Mouse (Mus musculus) midbrain, postnatal 0 days (tissue): Measurements from ENCODE around the gene Ifnl3. TPM values are rescaled to one million over a fixed set of nuclear protein-coding genes. Genes with fewer than 3 reads are reported as not detected.
"Not testable (repeated sequence)": the region's sequence is repeated elsewhere in the genome, so short reads cannot be mapped to it uniquely, and the experiment has no call there.

Experiments
- ATAC-seq: fragments of 200-750 bp; cut with Nextera tagmentation; 2 replicates; pipeline ENCODE4 v1.8.0; 2017; ENCODE audit warnings: moderate number of reproducible peaks, mild to moderate bottlenecking, moderate TSS enrichment, moderate library complexity; ENCODE audit not compliant: low FRiP score
- DNase-seq: peaks from one replicate; pipeline ENCODE4 v3.0.0-alpha.2; 2015; ENCODE audit warnings: low spot score
- H3K27ac ChIP-seq: fragments of 300-500 bp; sonication (generic); 2 replicates; pipeline ENCODE4 v1.5.1; 2014; ENCODE audit warnings: low read depth, mild to moderate bottlenecking, low read length, mixed read lengths
- H3K27me3 ChIP-seq: fragments of 300-500 bp; sonication (generic); 2 replicates; pipeline ENCODE4 v1.6.1; 2014; ENCODE audit warnings: low read length, control low read depth, mixed read lengths; ENCODE audit not compliant: insufficient read depth
- H3K36me3 ChIP-seq: fragments of 300-500 bp; sonication (generic); 2 replicates; pipeline ENCODE4 v1.6.1; 2014; ENCODE audit warnings: low read length, control low read depth, mixed read lengths; ENCODE audit not compliant: insufficient read depth
- H3K4me1 ChIP-seq: fragments of 300-500 bp; sonication (generic); 2 replicates; pipeline ENCODE4 v1.6.1; 2014; ENCODE audit warnings: mild to moderate bottlenecking, control low read depth, antibody characterized with exemption, low read length, mixed read lengths; ENCODE audit not compliant: insufficient read depth
- H3K4me2 ChIP-seq: fragments of 300-500 bp; sonication (generic); 2 replicates; pipeline ENCODE4 v1.6.1; 2014; ENCODE audit warnings: low read depth, mild to moderate bottlenecking, low read length, mixed read lengths; ENCODE audit not compliant: poor library complexity, severe bottlenecking
- H3K4me3 ChIP-seq: fragments of 300-500 bp; sonication (generic); 2 replicates; pipeline ENCODE4 v1.5.1; 2014; ENCODE audit warnings: low read depth, mild to moderate bottlenecking, low read length, moderate library complexity
- H3K9ac ChIP-seq: fragments of 300-500 bp; sonication (generic); replicated peaks from 2 replicates; pipeline ENCODE4 v1.6.1; 2014; ENCODE audit warnings: mild to moderate bottlenecking, low read length, moderate library complexity, mixed read lengths; ENCODE audit not compliant: poor library complexity, severe bottlenecking
- H3K9me3 ChIP-seq: fragments of 300-500 bp; sonication (generic); 2 replicates; pipeline ENCODE4 v1.6.1; 2016; ENCODE audit warnings: low read length, control low read depth
- CTCF ChIP-seq: IDR thresholded peaks from 2 replicates; pipeline ENCODE4 v1.5.1; 2016; ENCODE audit warnings: antibody characterized with exemption, mild to moderate bottlenecking
- WGBS: fragments of 180-500 bp; shearing (Covaris S2); extraction: QIAGEN DNeasy Blood & Tissue Kit; methylation state at CpG from one replicate; pipeline ENCODE4 v1.1.7; 2014; 5-methylcytosine and 5-hydroxymethylcytosine counted together
- polyA plus RNA-seq: library from polyadenylated mRNA; unstranded; fragments of >200 nt; fragmentation: Nextera tagmentation; extraction: Ambion mirVana; gene quantifications from 2 replicates; pipeline ENCODE4 v1.2.1, GENCODE M21; 2015
- total RNA-seq: library from RNA; depleted of rRNA; stranded (reverse); fragments of >200 nt; gene quantifications from 2 replicates; pipeline ENCODE4 v1.2.3, GENCODE M21; 2014

The Ifnl3 gene
- total and polyA plus RNA-seq, 2 experiments from 2014 or later: not detected

- TF ChIP-seq CTCF: no peak
- Histone ChIP-seq H3K4me3 (peak overlapping the region; percentile 26), H3K4me1 (no peaks in the 10 kb centered on the region), H3K27ac (no peak overlapping the region), H3K36me3 (no peaks in the 10 kb centered on the region), H3K27me3 (0 out of 2 replicates have a peak, but pooled peaks cover 6% of the 10 kb centered on the region), H3K4me2 (peak overlapping the region; percentile 49), H3K9me3 (no peaks in the 10 kb centered on the region), H3K9ac (peak overlapping the region; percentile 44)
- DNase-seq: peak; percentile 31
- ATAC-seq: peak; percentile 27; the same call in 1 of the 2 replicates
- WGBS: 5% methylated on average over 16 of the region's 16 CpGs
These were observed 34.6 kb upstream of the Ifnl3 start for GRCm38 (mm10) chr7:28488030-28488491.

GRCm38 (mm10) chr7:28490410-28490809, 32.2 kb upstream of the Ifnl3 start:
- Histone ChIP-seq H3K4me2 (no peak overlapping the region), H3K4me1 (no peaks in the 10 kb centered on the region), H3K4me3 (no peak overlapping the region), H3K27me3 (0 out of 2 replicates have a peak, but pooled peaks cover 6% of the 10 kb centered on the region), H3K27ac (no peak overlapping the region), H3K9ac (no peak overlapping the region), H3K36me3 (no peaks in the 10 kb centered on the region), H3K9me3 (no peaks in the 10 kb centered on the region)
- peak; percentile 66 for TF ChIP-seq CTCF
- peak; percentile 74 for DNase-seq
- ATAC-seq: no peak
- 5% methylated on average over 10 of the region's 10 CpGs for WGBS

- Histone ChIP-seq H3K27me3 (0 out of 2 replicates have a peak, but pooled peaks cover 6% of the 10 kb centered on the region), H3K4me1 (no peaks in the 10 kb centered on the region), H3K4me2 (no peak overlapping the region), H3K27ac (no peak overlapping the region), H3K36me3 (no peaks in the 10 kb centered on the region), H3K9ac (no peak overlapping the region), H3K4me3 (no peak overlapping the region), H3K9me3 (no peaks in the 10 kb centered on the region)
- no peak for DNase-seq
- ATAC-seq: no peak
- WGBS: 28% methylated on average over 14 of the region's 14 CpGs
- TF ChIP-seq CTCF: no peak
These were observed 31.7 kb upstream of the Ifnl3 start for GRCm38 (mm10) chr7:28490903-28491302.

- Histone ChIP-seq H3K27ac (no peak overlapping the region), H3K36me3 (no peaks in the 10 kb centered on the region), H3K4me3 (no peak overlapping the region), H3K9ac (no peak overlapping the region), H3K27me3 (0 out of 2 replicates have a peak, but pooled peaks cover 3% of the 10 kb centered on the region), H3K4me2 (no peak overlapping the region), H3K4me1 (no peaks in the 10 kb centered on the region), H3K9me3 (no peaks in the 10 kb centered on the region)
- no peak for DNase-seq
- no peak for TF ChIP-seq CTCF
- WGBS: 92% methylated on average over 8 of the region's 8 CpGs
- no peak for ATAC-seq
These were observed 30.3 kb upstream of the Ifnl3 start for GRCm38 (mm10) chr7:28492310-28492709.

- Histone ChIP-seq H3K27me3 (no peaks in the 10 kb centered on the region), H3K9ac (no peak overlapping the region), H3K4me1 (no peaks in the 10 kb centered on the region), H3K4me3 (no peak overlapping the region), H3K27ac (no peak overlapping the region), H3K9me3 (no peaks in the 10 kb centered on the region), H3K4me2 (no peak overlapping the region), H3K36me3 (no peaks in the 10 kb centered on the region)
- WGBS: 26% methylated on average over 11 of the region's 11 CpGs
- TF ChIP-seq CTCF: no peak
- ATAC-seq (no peak), DNase-seq (peak; percentile 4)
These were observed 27.2 kb upstream of the Ifnl3 start for GRCm38 (mm10) chr7:28495426-28495825.

GRCm38 (mm10) chr7:28505585-28505984, 17.1 kb upstream of the Ifnl3 start:
- no peak for TF ChIP-seq CTCF
- H3K4me2 ChIP-seq: no peak overlapping the region
- DNase-seq (no peak), ATAC-seq (no peak)
- H3K27ac ChIP-seq: no peak overlapping the region
- no peaks in the 10 kb centered on the region for H3K9me3 ChIP-seq
- no peaks in the 10 kb centered on the region for H3K36me3 ChIP-seq
- H3K4me3 ChIP-seq: no peak overlapping the region
- no peaks in the 10 kb centered on the region for H3K4me1 ChIP-seq
- 14% methylated on average over 5 of the region's 5 CpGs for WGBS
- no peak overlapping the region for H3K9ac ChIP-seq
- no peaks in the 10 kb centered on the region for H3K27me3 ChIP-seq

GRCm38 (mm10) chr7:28509121-28509520, 13.5 kb upstream of the Ifnl3 start:
- WGBS: 80% methylated on average over 1 of the region's 2 CpGs
- not testable (repeated sequence) for H3K4me2 ChIP-seq, H3K4me3 ChIP-seq

GRCm38 (mm10) chr7:28510405-28510974, 12.1 kb upstream of the Ifnl3 start, which contains the start of gene Ifnl2:
Gene Ifnl2 (minus strand): TSS chr7:28510455.
- ATAC-seq, DNase-seq, H3K9me3 ChIP-seq, H3K36me3 ChIP-seq, H3K27me3 ChIP-seq, H3K4me3 ChIP-seq, H3K4me1 ChIP-seq, H3K4me2 ChIP-seq, H3K9ac ChIP-seq, H3K27ac ChIP-seq: not testable (repeated sequence)
- 67% methylated on average over 8 of the region's 8 CpGs for WGBS

More at GRCm38 (mm10) chr7:28509121-28509520, 13.5 kb upstream of the Ifnl3 start:
- DNase-seq, H3K36me3 ChIP-seq, H3K9ac ChIP-seq, H3K4me1 ChIP-seq, H3K27ac ChIP-seq, H3K9me3 ChIP-seq, ATAC-seq, H3K27me3 ChIP-seq: not testable (repeated sequence)
